8 mouse cellular contexts compared by ENCODE assay signal in genomic region chr5:43391412-43392029, GRCm38 (mm10).
DNase-seq lines count a peak whose midpoint lies in the region; ATAC-seq and TF ChIP-seq lines count a peak whose summit lies in the region.

No protein-coding gene starts in this region.

- peak; percentile 82 for ATAC-seq in forebrain, embryonic 15.5 days (replicated peaks)
- ATAC-seq in liver, embryonic 11.5 days (replicated peaks; ENCODE audit: low FRiP score), result peak; percentile 64
- ATAC-seq in neural tube, embryonic 13.5 days (ENCODE audit: low read depth), result peak; percentile 92

- H3K9ac ChIP-seq in forebrain, embryonic 15.5 days (replicated peaks), result no peak overlapping the region
- no peak overlapping the region for H3K9ac ChIP-seq in liver, embryonic 11.5 days (ENCODE audit: low read depth, low read length)
- H3K9ac ChIP-seq in neural tube, embryonic 13.5 days, result no peak overlapping the region

- H3K4me1 ChIP-seq in forebrain, embryonic 15.5 days, result no peaks in the 10 kb centered on the region
- no peaks in the 10 kb centered on the region for H3K4me1 ChIP-seq in liver, embryonic 11.5 days (replicated peaks; ENCODE audit: control insufficient read depth, insufficient read depth, low read length)
- no peaks in the 10 kb centered on the region for H3K4me1 ChIP-seq in neural tube, embryonic 13.5 days (replicated peaks)

- no peak overlapping the region for H3K27ac ChIP-seq in forebrain, embryonic 15.5 days (replicated peaks)
- no peak overlapping the region for H3K27ac ChIP-seq in liver, embryonic 11.5 days (ENCODE audit: low read depth, low read length)
- no peak overlapping the region for H3K27ac ChIP-seq in neural tube, embryonic 13.5 days (replicated peaks)

- no peak for TF ChIP-seq POLR2A in brain, embryonic 14.5 days (IDR thresholded peaks at IDR 0.05; ENCODE audit: borderline replicate concordance, extremely low read depth, insufficient read depth, insufficient read length, poor library complexity, severe bottlenecking)

- peak; percentile 75 for TF ChIP-seq CTCF in brain, embryonic 14.5 days (IDR thresholded peaks at IDR 0.05; ENCODE audit: borderline replicate concordance, extremely low read depth, insufficient read depth, insufficient read length)

- H3K9me3 ChIP-seq in forebrain, embryonic 15.5 days, result no peaks in the 10 kb centered on the region
- no peaks in the 10 kb centered on the region for H3K9me3 ChIP-seq in liver, embryonic 11.5 days (ENCODE audit: control insufficient read depth, low read length)
- no peaks in the 10 kb centered on the region for H3K9me3 ChIP-seq in neural tube, embryonic 13.5 days

- H3K4me2 ChIP-seq in forebrain, embryonic 15.5 days (replicated peaks), result no peak overlapping the region
- no peak overlapping the region for H3K4me2 ChIP-seq in liver, embryonic 11.5 days
- H3K4me2 ChIP-seq in neural tube, embryonic 13.5 days, result no peak overlapping the region

- DNase-seq in layer of hippocampus, adult 11-12 months (ENCODE audit: low spot score), result peak; percentile 37
- no peak for DNase-seq in layer of hippocampus, adult 9-10 months (ENCODE audit: low spot score)
- peak; percentile 82 for DNase-seq in brain, embryonic 14.5 days (ENCODE audit: low read depth)
- DNase-seq in kidney, adult 9 months, result peak; percentile 21
- DNase-seq in liver, embryonic 11.5 days (ENCODE audit: low spot score), result peak; percentile 34
- no peak for DNase-seq in spleen, postnatal 36 days (ENCODE audit: low spot score in 2 of 2)

- H3K27me3 ChIP-seq in forebrain, embryonic 15.5 days, result no peaks in the 10 kb centered on the region
- no peaks in the 10 kb centered on the region for H3K27me3 ChIP-seq in liver, embryonic 11.5 days (replicated peaks; ENCODE audit: control insufficient read depth, insufficient read depth, low read length)
- no peaks in the 10 kb centered on the region for H3K27me3 ChIP-seq in neural tube, embryonic 13.5 days

- no peaks in the 10 kb centered on the region for H3K36me3 ChIP-seq in forebrain, embryonic 15.5 days
- no peaks in the 10 kb centered on the region for H3K36me3 ChIP-seq in liver, embryonic 11.5 days (ENCODE audit: control insufficient read depth, insufficient read depth, low read length)
- H3K36me3 ChIP-seq in neural tube, embryonic 13.5 days, result no peaks in the 10 kb centered on the region

- 28% methylated on average over 3 of the region's 3 CpGs for WGBS in forebrain, embryonic 15.5 days
- WGBS in liver, embryonic 11.5 days, result 13% methylated on average over 3 of the region's 3 CpGs
- WGBS in neural tube, embryonic 13.5 days, result 22% methylated on average over 3 of the region's 3 CpGs

- H3K4me3 ChIP-seq in forebrain, embryonic 15.5 days, result no peak overlapping the region
- no peak overlapping the region for H3K4me3 ChIP-seq in liver, embryonic 11.5 days (ENCODE audit: low read depth, low read length)
- H3K4me3 ChIP-seq in neural tube, embryonic 13.5 days, result no peak overlapping the region

Comparison
In these comparisons a context has a peak if more than half of its experiments do, and no peak if none do; other contexts are left out.
1. DNase-seq: peak in layer of hippocampus, adult 11-12 months (single experiment), brain, embryonic 14.5 days (single experiment), kidney, adult 9 months (single experiment) and liver, embryonic 11.5 days (single experiment); none in layer of hippocampus, adult 9-10 months (single experiment) and spleen, postnatal 36 days (0 of 2).
2. Peak in every context shown above with its lines, with median percentiles within 50 percentile points of each other: ATAC-seq.